Mouse (Mus musculus) ES-Bruce4 (cell line): ENCODE measurements at regions not wholly inside any gene's neighbourhood (a gene's known extent, or its start where the extent isn't known, plus 50 kb on each side); places are given as distances from the start of the nearest gene placed in this dataset.
"Not testable (repeated sequence)": the region's sequence is repeated elsewhere in the genome, so short reads cannot be mapped to it uniquely, and the experiment has no call there.

Experiments used
- H3K27ac ChIP-seq: 2 replicates; pipeline ENCODE4 v1.5.1; 2012; ENCODE audit warnings: low read length, inconsistent platforms; ENCODE audit not compliant: insufficient read depth
- H3K27me3 ChIP-seq: 2 replicates; pipeline ENCODE4 v1.6.1; 2012; ENCODE audit warnings: mild to moderate bottlenecking, low read length, inconsistent platforms; ENCODE audit not compliant: control insufficient read depth, poor library complexity, insufficient read depth, severe bottlenecking
- H3K36me3 ChIP-seq: 2 replicates; pipeline ENCODE4 v1.6.1; 2012; ENCODE audit warnings: inconsistent platforms, mild to moderate bottlenecking, low read length, moderate library complexity; ENCODE audit not compliant: control insufficient read depth, poor library complexity, insufficient read depth, severe bottlenecking
- H3K4me1 ChIP-seq: one replicate; pipeline ENCODE4 v1.8.1; 2011; ENCODE audit warnings: low read length; ENCODE audit not compliant: control insufficient read depth, insufficient read depth
- H3K4me3 ChIP-seq: 2 replicates; pipeline ENCODE4 v1.5.1; 2011; ENCODE audit warnings: low read depth, mild to moderate bottlenecking, low read length
- H3K9ac ChIP-seq: 2 replicates; pipeline ENCODE4 v1.6.1; 2012; ENCODE audit warnings: low read depth, mild to moderate bottlenecking, inconsistent platforms; ENCODE audit not compliant: poor library complexity, severe bottlenecking
- H3K9me3 ChIP-seq: replicated peaks from 2 replicates; pipeline ENCODE4 v1.6.1; 2012; ENCODE audit warnings: mild to moderate bottlenecking, low read length, inconsistent platforms; ENCODE audit not compliant: control insufficient read depth, poor library complexity, insufficient read depth, severe bottlenecking
- CTCF ChIP-seq: IDR thresholded peaks from one replicate; pipeline ENCODE4 v1.8.1; 2011; ENCODE audit warnings: low read depth, low read length
- EP300 ChIP-seq: IDR thresholded peaks from 2 replicates; pipeline ENCODE4 v1.6.1; 2011; ENCODE audit warnings: low read depth, low read length; ENCODE audit not compliant: insufficient read depth
- POLR2A ChIP-seq: IDR thresholded peaks from one replicate; pipeline ENCODE4 v1.8.1; 2011; ENCODE audit warnings: low read length; ENCODE audit not compliant: insufficient read depth

GRCm38 (mm10) chr2:135544882-135545281 lies 113.9 kb upstream of the Plcb4 start:
- H3K27me3 ChIP-seq: no peaks in the 10 kb centered on the region
- H3K4me3 ChIP-seq: no peak overlapping the region
- H3K9ac ChIP-seq: no peak overlapping the region
- H3K36me3 ChIP-seq: no peaks in the 10 kb centered on the region
- TF ChIP-seq POLR2A (no peak), EP300 (no peak), CTCF (no peak)
- no peaks in the 10 kb centered on the region for H3K4me1 ChIP-seq
- H3K27ac ChIP-seq: no peak overlapping the region
- no peaks in the 10 kb centered on the region; the same call in 1 of the 2 replicates for H3K9me3 ChIP-seq

GRCm38 (mm10) chr2:135547966-135548365 lies 110.8 kb upstream of the Plcb4 start:
- TF ChIP-seq EP300: no peak
- no peak for TF ChIP-seq CTCF
- TF ChIP-seq POLR2A: no peak
- H3K4me1 ChIP-seq: no peaks in the 10 kb centered on the region
- H3K36me3 ChIP-seq: no peaks in the 10 kb centered on the region
- H3K9ac ChIP-seq: no peak overlapping the region
- H3K4me3 ChIP-seq: no peak overlapping the region
- H3K27ac ChIP-seq: no peak overlapping the region
- H3K27me3 ChIP-seq: no peaks in the 10 kb centered on the region
- H3K9me3 ChIP-seq: no peaks in the 10 kb centered on the region; the same call in 1 of the 2 replicates

- no peak overlapping the region for H3K9ac ChIP-seq
- no peaks in the 10 kb centered on the region for H3K4me1 ChIP-seq
- no peaks in the 10 kb centered on the region for H3K27me3 ChIP-seq
- peaks cover 10% of the 10 kb centered on the region for H3K9me3 ChIP-seq
- H3K36me3 ChIP-seq: no peaks in the 10 kb centered on the region
- TF ChIP-seq POLR2A (no peak), EP300 (no peak), CTCF (peak; percentile 62)
- H3K4me3 ChIP-seq: no peak overlapping the region
- no peak overlapping the region for H3K27ac ChIP-seq
These were observed 105.8 kb upstream of the Plcb4 start for GRCm38 (mm10) chr2:135553031-135553430.

- not testable (repeated sequence) for H3K4me3 ChIP-seq, H3K4me1 ChIP-seq, H3K9ac ChIP-seq, H3K36me3 ChIP-seq, H3K27me3 ChIP-seq
- H3K27ac ChIP-seq: peak overlapping the region; percentile 96
- peaks cover 19% of the 10 kb centered on the region for H3K9me3 ChIP-seq
These were observed 100.8 kb upstream of the Plcb4 start for GRCm38 (mm10) chr2:135558026-135558425.

- H3K9ac ChIP-seq: no peak overlapping the region
- TF ChIP-seq CTCF (no peak), EP300 (peak; percentile 93), POLR2A (no peak)
- H3K27me3 ChIP-seq: no peaks in the 10 kb centered on the region
- H3K36me3 ChIP-seq: no peaks in the 10 kb centered on the region
- peak overlapping the region; percentile 96 for H3K27ac ChIP-seq
- peaks cover 19% of the 10 kb centered on the region for H3K9me3 ChIP-seq
- H3K4me3 ChIP-seq: no peak overlapping the region
- peaks cover 11% of the 10 kb centered on the region for H3K4me1 ChIP-seq
These were observed 99.5 kb upstream of the Plcb4 start for GRCm38 (mm10) chr2:135559328-135559727.

- Histone ChIP-seq H3K4me1 (peaks cover 13% of the 10 kb centered on the region), H3K4me3 (no peak overlapping the region), H3K27me3 (no peaks in the 10 kb centered on the region), H3K27ac (peak overlapping the region; percentile 96), H3K9me3 (peaks cover 19% of the 10 kb centered on the region), H3K9ac (no peak overlapping the region), H3K36me3 (no peaks in the 10 kb centered on the region)
- no peak for TF ChIP-seq POLR2A
- TF ChIP-seq CTCF: no peak
- peak; percentile 93 for TF ChIP-seq EP300
These were observed 98.7 kb upstream of the Plcb4 start for GRCm38 (mm10) chr2:135559933-135560710.
